Mouse (Mus musculus) 3T3-L1 (cell line): ENCODE data around the gene Grb2.

Source experiments
- DNase-seq: peaks from one replicate; pipeline ENCODE4 v3.0.0-alpha.2; 2015; ENCODE audit warnings: low read depth, low spot score

The Grb2 gene

DNA sequence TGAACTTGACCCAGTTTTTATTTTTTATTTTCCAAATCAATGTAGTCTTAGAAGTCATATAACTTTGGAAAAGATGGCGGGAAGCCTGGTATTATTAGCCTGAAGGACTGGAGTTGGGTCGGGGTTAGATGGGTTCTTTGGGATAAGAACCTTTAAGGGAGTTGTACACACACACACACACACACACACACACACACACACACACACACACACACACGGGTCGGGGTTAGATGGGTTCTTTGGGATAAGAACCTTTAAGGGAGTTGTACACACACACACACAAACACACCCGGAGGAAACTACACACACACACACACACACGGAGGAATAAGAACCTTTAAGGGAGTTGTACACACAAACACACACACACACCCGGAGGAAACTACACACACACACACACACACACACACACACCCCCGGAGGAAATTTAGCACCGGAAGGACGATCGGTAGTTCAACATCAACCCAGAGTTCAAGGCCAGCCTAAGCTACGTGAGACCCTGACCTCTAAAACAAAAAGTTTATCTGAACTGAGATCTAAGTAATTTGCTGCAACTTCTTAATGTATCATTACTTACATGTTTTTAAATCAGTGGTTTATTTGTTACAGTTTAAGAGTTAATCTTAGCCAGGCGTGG is 79.8 kb downstream of the Grb2 start:
- DNase-seq: no peak

DNA sequence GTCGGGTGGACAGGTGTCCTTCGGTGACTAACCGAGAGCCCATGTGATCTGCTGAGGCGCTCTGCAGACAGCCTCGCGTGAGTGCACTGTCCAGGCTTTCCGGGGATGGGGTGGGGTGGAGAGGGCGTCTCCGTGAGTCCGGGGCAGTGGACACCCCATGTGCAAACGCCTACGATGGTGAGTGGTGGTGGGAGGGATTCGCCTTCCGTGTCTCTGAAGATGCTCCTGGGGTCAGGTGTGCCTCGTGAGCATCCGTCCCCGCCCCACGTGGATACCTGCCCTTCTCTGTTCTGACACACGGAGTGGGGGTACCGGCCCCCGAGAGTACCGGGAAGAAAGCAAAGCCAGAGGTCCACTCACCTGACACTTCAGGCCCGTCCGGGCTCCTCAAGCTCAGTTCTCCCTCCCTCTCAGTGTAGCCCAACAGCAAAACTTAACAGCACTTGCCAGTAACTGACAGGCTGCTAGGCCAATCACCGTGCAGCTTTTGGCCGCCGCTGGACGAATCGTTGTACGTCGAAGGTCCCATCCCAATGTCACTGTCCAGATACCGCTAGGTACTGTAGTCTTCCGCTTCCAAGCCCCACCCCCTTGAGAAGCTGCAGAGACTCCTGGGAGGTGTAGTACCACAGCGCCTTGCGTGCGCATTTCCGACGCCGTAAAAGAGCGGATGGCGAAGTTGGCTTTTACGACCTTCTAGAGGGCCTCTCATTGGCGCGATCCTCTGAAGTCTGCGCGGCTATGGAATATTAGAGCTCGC is 80.5 kb downstream of the Grb2 start, which contains the start of gene Slc25a19:
Gene Slc25a19, minus strand, starts transcription at position 591 of the 760 bp plus-strand sequence.
- peak; percentile 100 for DNase-seq

DNA sequence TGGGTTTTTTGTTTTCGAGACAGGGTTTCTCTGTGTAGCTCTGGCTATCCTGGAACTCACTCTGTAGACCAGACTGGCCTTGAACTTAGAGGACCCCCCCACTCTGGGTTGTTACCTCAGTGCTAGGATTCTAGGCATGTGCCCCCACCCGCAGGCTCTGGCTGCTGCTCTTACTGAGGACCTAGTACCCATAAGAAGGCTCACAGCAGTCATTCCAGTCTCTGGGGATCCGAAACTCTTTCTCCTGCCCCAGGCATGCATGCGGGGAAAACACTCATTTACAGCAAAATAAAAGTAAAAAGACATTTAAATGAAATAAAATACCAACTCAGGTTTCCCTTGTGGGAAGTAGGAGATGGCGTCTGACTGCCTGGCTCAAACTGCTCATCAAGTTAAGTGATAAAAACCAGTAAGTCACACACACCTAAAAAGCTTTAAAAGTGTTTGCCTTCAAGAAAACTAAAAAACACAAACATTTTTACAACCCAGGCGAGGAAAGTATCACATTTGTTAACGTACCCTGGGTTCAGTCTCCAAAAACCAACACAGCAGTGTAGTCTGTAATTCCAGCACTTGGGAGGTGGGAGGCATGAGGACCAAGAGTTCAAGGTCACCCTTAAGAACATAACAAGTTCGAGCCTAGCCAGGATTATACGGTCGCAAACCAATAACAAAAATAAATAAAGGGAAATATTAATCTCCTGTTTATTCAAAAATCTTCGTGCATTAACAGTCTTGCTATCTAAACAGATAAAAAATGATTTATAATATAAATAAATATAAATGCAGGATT is 81.4 kb downstream of the Grb2 start:
- no peak for DNase-seq

DNA sequence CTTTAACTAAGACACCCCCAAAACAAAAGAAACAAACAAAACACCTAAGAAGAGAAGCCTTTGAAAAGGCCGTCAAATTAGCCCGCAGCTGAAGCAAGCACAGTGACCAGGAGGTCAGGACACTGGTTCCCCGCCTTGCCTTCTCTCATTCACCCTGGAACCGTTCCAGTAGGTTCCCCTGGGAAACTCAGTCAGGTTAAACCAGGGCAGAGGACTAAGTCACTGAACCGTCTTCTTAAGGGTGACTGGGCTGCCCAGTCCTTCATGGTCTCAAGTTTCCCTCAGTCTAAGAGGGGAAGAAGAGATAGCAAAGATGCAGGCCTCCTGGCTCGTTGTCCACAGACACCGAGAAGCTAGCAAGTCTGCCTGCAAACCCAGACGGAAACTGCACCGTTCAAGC is 82.5 kb downstream of the Grb2 start:
- DNase-seq: no peak

DNA sequence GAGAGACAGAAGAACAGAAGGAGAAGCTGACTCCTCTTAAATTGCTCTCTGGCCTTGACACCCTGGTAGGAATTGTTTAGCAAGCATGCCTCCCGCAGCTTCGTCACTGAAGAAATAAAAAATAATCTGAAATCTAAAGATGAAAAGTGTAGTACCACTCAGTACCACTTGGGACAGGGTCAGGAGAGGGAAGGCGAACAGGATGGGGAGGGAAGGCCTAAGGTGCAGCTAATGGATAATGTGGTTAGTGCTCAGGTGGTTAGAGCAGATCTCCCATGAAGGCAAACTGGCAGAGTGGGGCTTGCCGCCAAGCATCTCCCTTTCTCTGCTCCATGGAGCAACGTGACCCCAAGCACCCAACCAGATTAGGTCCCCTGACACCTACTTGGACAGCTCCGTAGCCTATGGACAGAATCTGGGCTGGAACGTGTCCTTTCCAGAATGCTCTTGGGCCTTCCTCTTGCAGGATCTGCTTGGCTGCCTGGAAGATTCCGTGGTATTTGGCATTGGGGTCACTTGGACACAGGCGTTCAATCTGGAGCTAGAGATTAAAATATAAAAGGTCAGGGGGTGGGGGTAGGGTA is 84.8 kb downstream of the Grb2 start:
- DNase-seq: peak; percentile 52

DNA sequence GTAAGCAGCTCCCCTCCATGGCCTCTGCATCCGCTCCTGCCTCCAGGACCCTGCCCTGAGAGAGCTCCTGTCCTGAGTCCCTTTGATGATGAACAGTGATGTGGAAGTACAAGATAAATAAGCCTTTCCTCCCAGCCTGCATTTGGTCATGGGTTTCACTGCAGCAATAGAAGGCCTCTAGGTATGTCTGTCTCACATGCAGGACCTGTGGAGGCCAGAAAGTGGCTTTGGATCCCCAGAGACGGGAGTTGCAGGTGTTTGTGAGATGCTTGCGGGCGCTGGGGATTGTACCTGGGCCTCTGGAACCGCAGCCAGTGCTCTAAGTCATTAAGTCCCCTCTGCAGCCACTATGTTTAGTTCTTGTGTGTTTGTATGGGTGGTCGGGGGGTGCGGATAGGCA is 88.4 kb downstream of the Grb2 start:
- DNase-seq: no peak

DNA sequence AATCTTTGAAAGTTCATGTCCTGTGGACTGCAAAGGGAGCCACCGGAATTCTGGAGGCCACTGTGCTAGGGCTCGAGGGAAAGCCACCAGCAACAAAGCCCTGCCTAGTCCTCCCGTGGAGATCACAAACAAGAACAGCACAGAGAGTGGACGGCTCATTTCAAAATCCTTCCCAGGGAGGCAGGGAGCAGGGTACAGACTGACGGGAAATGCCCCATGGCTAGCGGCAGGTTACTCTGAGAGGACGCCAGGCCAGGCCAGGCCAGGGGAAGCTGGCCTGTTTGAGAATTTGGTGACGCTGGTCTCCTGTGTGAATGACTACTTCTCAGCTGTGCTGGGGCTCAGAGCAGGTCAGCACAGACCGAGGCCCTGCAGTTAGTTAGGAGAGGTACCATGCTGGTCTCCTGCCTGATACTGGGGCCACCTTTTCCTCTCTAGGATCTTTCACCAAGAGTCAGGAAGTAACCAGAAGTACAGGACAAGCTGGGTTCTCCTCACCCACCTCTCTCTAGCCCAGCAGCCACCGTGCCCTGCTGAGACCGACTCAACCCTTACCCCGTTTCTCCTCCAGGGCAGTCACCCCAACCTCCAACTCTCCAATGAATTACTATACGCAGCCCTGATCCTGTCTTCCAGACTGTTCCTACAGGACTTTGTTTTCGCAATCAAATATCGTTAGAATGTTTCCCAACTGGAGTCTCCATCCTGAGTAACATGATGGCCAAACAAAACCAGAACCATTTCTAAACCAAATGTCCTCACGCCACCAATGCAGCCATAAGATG is 89.5 kb downstream of the Grb2 start:
- DNase-seq: no peak

DNA sequence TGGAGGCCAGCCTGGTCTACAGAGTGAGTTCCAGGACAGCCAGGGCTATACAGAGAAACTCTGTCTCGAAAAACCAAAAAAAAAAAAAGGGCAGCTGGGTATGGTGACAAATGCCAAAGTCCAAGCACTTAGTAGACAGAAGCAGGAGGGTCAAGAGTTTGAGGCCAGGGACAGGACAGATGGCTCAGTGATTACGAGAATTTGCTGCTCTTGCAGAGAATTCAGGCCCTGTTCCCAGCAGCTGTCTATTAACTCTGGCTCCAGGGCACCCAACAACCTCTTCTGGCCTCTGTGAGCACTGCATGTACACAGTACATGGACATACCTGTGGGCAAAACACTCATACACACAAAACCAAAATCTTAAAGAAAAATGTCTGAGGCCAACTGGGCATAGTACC is 90.4 kb downstream of the Grb2 start:
- DNase-seq: no peak

DNA sequence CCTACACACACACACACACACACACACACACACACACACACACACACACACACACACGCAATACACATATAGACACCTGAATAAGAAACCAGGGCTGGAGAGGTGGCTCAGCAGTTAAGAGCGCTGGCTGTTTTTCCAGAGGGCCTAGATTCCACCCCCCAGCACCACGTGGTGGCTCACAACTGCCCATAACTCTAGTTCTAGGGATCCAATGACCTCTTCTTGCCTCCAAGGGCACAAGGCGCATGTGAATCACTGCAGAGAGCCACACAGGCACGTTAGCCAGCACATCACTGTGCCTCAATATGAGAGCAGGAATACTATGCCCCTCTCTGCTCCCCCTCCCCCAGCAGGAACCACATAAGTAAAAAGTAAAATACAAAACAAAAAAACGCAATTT is 91.5 kb downstream of the Grb2 start:
- no peak for DNase-seq

DNA sequence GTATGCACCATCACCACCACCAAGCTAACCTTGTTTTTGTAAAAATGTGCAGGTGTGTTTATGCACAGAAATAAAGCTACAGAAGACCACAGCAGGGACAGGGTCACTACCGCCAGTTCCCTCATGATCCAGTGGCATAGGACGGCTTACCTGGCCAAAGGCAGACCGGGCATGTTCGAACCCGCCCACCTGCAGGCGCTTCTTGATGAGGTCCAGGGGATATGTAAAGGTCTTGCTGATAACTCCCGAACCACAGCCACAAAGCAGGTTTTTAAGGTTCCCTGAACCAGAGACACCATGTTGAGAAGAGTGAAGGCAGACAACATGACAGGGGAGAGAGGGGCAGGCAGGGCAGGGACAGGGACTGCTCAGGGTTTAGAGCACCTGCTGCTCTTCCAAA is 92.0 kb downstream of the Grb2 start:
- DNase-seq: no peak

DNA sequence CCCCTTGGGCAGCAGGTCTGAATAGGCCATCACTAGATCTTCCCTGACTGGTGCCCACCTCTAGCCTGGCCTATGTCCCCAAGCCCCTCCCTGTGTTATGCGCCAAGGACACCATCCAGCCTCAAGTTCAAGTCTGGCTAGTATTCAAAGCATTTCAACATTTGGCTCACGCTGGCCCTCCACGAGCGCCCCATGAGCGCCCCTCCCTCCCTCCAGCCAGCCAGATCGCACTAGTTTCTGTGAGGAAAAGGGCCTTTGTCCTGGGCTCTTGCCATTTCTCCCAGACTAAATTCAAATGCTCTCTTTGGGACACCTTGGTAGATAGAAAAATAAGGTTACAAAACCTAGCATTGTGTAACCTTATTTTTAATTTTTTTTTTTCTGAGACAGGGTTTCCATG is 92.5 kb downstream of the Grb2 start:
- DNase-seq: no peak

DNA sequence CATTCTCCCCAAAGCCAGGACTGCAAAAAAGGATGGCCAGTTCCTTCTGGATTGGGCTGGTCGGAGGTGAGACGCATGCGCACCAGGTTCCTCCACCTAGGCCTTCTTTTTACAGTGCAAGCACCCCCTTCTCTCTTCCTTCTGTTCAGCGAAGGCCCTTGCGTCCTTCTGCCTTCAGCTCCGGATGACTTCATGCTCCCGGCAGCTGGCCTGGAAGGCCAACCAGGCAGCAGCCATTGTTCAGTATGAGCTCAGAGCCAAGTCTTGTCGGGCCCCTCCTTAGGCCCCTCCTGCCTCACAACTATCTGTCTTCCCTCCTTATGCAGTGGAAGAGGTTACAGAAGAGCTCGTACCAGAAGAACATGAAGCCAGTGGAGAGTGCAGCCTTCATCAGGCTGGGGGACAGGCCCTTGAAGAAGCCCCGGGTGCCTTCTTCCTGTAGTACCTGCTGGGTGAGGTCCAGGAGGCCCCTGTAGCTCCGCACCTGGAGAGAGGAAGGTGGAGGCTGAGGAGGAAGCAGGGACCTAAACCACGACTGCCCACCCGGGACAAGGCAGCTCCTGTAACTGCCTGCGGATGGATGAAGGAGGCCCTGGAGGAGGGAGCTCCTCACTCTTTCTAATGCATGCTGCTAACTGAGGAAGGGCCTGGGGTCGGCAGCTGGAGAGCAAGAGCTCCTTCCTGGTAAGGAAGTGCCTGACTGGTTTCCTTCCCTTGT is 93.1 kb downstream of the Grb2 start:
- DNase-seq: no peak

DNA sequence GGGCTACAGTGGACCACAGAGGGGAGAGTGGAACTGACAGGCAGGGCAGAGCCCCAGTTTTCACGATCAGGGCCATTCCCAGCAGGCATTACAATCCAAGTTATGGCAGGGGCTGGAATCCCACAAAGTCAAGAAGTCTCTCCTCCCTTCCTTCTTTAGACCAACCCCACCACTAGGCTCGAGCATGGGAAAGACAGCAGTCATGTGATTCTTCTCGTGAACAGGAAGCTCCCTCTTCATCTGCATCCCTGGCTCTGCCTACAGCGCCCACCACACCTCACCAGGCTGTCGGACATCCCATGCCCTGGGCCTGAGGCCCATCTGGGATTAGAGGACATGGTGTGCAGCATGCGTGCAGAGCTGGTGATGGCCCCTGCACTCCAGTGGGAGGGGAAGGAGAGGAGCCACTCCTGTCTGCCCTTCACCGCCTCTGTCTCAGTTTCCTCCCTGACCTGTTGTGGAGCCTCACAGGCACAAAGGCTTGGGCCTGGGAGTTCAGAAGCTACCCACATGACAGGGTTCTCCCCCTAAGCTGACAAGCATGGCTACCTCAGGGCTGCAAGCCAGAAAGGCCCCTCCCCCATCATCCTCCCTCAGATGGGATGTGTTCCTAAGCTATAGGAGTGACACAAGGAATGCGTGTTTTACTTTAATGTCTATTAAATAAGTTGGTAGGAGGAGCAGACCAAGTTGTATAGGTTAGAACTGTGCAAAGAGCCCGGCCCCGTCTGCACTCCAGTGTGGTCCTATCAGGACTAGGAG is 93.9 kb downstream of the Grb2 start:
- DNase-seq: no peak

DNA sequence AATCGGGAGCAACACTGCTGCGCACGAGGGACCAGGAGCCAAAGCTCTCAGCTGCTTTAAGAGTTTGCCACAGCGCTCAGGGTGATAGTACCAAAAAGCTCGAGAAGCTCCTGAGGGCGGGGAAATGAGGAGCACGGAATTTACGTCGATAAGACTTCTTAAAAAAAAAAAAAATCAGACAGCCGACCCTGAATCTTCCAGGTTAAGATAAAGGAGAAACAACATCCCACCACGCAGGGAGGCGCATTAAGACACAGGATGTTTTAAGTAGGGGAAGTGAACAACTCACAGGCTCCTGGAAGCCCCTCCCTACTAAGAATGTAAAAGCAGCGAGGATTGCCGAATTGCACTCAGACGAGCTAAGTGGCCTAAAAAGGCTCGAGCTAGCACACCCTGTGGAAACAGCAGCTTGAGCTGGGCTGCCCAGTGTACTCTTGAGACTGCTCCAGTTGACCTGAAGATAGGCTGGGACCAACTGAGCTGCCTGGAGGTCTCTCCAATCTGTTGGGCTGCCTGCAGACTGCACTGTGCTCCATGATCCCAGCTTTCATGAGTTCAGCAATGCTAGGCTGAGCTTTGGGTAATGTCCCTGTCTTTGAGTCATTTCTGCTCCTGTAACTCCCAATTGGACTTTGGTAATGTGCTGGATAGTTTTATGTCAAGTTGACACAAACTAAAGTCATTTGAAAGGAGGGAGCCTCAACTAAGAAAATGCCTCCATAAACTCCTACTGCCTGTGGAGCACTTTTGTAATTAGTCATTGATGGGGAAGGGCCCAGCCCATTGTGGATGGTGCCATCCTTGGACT is 95.1 kb downstream of the Grb2 start:
- DNase-seq: no peak

DNA sequence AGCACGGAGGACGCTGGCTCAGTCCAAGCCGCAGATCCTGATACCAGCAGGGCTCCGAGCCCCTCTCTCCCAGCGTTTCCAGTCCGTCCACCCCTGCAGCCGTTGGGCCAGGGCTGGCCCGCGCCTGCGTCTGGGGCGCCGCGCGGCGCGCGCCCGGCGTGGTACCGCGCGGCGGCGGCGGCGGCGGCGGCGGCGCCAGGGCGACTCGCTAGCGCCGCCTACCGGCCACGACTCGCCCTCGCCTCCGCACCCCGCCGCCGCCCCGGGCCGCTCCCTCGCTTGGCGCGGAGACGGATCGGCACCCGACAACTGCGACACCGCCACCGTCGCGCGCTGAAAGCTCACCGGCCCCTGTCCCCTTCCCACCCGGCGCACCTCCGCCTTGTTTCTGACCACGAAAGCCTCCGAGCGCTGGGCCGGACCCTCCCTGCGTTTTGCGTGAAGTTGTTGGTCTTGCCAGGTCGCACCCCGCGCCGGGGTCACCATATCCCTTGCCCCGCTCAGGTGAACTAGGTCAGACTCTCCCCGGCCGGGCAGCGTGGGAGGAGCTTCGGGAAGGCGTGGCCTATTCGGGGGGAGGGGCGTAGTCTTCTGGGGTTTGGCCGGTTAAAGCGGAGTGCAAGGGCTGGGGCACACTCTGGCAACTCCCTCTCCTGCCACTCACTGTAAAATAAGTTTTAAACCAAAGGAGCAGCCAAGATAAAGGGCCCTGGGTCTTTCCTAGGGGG is 95.8 kb downstream of the Grb2 start, which contains the start of gene Mif4gd:
Gene Mif4gd, minus strand, starts transcription at position 560 of the 728 bp plus-strand sequence.
- DNase-seq: peak; percentile 85

DNA sequence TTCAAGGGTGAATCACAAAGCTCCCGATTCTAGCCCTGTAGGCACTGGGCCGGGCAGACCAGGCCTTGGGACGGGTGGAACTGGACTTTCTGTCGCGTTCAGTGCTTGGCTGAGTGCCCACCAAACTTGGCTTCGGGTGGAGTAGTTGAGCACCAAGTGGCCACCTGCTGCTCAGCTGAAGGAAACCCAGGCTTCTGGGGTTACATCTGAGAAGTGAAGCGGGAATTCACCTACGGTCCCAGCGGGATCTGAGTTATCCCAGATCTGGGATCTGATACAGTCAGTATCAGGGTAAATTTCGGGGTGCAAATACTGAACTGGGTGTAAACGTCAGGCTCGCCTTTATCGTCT is 96.4 kb downstream of the Grb2 start:
- peak; percentile 81 for DNase-seq

DNA sequence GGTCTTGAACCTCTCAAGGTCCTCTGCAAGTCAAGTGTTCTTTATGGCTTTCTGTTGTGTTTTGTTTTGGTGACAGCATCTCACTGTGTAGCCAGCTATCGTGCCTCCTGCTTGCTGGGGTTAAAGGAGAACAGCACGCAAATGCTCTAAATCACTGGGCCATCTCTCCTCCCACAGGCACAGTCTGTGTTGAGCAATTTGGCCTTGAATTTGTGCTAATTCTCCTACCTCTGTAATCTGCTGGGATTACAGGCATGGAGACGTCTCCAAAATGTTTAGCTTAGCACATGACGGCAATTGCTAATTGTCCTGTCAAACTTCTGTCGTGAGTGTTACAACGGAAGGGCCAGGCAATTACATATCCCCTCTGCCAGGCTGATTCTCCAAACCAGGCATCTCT is 97.2 kb downstream of the Grb2 start:
- no peak for DNase-seq

DNA sequence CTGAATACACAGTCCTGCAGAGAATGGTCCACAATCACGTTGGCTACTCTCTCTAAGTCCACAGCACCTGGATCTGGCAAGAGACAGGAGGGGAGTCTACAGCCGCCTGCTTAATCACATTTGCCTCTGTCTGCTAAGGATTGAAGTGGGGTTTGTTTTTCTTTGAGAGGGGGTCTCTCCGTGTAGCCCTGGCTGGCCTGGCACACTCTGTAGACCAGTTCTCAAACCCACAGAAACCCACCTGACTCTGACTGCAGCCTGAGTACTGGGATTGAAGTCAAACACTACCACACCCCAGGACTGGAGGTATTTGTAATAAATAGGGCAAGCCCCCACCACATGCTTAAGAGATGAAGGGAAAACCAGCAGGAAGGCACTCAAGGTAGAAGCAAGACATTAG is 98.8 kb downstream of the Grb2 start:
- no peak for DNase-seq
